Mouse (Mus musculus): ENCODE results near the gene Camkmt. TPM values are rescaled to one million over a fixed set of nuclear protein-coding genes. Genes with fewer than 3 reads are reported as not detected.

The Camkmt gene
- polyA plus RNA-seq (2017; shearing (Covaris generic)), result 14.0 TPM

GRCm38 (mm10) chr17:85090120-85091099, at the start of gene Camkmt, which contains the start of gene Prepl:
Camkmt (plus strand) TSS chr17:85090552.
Prepl (minus strand) TSS chr17:85090241.

Other genes with a start within 250 kb of the Camkmt start
- gene Ppm1b, start 133.8 kb upstream of the Camkmt start, polyA plus RNA-seq (2017; shearing (Covaris generic)), result 31.3 TPM
- gene Slc3a1, start 62.2 kb upstream of the Camkmt start, polyA plus RNA-seq (2017; shearing (Covaris generic)), result 0.34 TPM
- gene Prepl, start 311 bp upstream of the Camkmt start, polyA plus RNA-seq (2017; shearing (Covaris generic)), result 22.2 TPM

Measured in inflammation-experienced regulatory T-cells, adult 16 weeks (primary cell).